Mouse (Mus musculus): ENCODE data around the gene Gapdhs. TPM values are rescaled to one million over a fixed set of nuclear protein-coding genes. Genes with fewer than 3 reads are reported as not detected.
"Not testable (repeated sequence)": the region's sequence is repeated elsewhere in the genome, so short reads cannot be mapped to it uniquely, and the experiment has no call there.

The Gapdhs gene
- polyA plus RNA-seq, 1 experiment from 2014 or later, result 0.88 TPM

DNA sequence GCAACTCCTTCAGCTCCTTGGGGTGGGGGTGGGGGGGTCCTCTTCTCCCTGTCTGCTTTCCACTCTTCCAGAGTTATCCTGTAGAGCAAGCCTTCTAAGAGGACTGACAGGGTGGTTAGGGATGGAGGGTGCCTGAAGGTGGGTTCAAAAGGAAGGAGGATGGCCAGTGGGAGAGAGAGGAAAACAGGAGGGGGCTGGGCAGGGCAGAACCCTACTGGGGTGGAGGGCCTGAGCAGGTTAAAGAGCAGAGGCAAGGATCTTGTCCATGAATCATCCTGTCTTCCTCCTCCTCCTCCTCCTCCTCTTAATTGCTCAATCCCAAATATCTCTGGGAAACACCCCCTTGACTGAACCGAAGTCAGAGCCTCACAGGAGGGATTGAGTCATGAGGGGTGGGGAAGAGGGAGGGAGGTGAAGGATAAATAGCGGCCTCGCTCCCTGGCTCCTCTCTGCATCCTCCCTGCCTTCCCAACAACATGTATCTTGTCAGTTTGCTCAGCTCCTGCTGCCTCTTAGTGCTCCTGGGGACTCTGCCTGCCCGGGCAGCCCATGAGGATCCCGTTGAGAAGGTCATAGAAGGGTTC lies 7.7 kb upstream of the Gapdhs start, which contains the start of gene Sbsn:
Sbsn (plus strand) TSS at position 386 of the 584 bp plus-strand sequence.
- H3K27me3 ChIP-seq (ENCODE audit: control insufficient read depth, insufficient read depth, low read length), result no peaks in the 10 kb centered on the region
- no peaks in the 10 kb centered on the region for H3K36me3 ChIP-seq (ENCODE audit: control insufficient read depth, insufficient read depth, low read length)
- no peak within 1 kb of the TSS for H3K27ac ChIP-seq (ENCODE audit: low read depth, low read length)
- DNase-seq (ENCODE audit: low spot score) (no peak), ATAC-seq (ENCODE audit: insufficient read depth, low FRiP score, low TSS enrichment) (no peak)
- no peaks in the 10 kb centered on the region for H3K4me1 ChIP-seq (ENCODE audit: control insufficient read depth, insufficient read depth, low read length)
- H3K4me3 ChIP-seq (ENCODE audit: low read depth, low read length), result no peak within 1 kb of the TSS
- 60% methylated on average over 5 of the region's 5 CpGs for WGBS
- no peak within 1 kb of the TSS for H3K4me2 ChIP-seq (ENCODE audit: low read depth)
- H3K9me3 ChIP-seq (ENCODE audit: control insufficient read depth, low read length), result no peaks in the 10 kb centered on the region
- H3K9ac ChIP-seq (ENCODE audit: low read length), result no peak within 1 kb of the TSS

DNA sequence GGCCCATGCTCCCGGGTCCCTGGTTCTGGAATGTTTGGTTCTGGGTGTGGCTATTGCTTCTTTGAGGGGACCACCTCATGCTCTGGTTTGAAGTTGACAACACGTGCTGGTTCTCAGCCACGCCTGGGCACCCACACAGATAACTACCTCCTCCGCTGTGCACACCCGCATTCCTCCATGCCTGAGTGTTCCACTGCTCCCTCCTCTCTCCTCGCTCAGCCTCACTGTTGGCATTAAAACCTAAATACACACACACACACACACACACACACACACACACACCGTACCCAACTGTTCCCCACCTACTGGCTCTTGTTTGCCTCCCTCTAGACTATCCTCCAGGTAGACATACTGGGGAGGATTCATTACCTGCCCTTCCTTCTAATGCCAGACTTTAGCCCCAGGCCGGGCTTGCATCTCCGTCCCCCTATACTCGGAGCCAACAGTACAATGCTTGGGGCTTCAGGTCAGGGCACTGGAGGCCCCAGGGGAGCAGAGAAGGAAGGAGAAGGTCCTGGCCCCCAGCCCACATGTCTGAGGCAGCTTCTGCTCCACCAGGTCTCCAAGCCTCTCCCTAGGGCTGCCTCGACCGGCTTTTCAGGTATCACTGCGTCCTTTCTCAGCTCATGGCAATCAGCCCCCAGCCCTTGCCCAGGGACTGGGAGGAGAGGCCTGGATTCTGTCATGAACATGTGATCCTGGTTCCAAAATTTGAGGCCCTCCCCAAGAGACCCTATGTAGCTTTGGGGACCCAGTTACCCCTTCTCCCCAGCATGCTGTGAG lies 6.5 kb upstream of the Gapdhs start:
- no peak overlapping the region for H3K4me2 ChIP-seq (ENCODE audit: low read depth)
- H3K27ac ChIP-seq (ENCODE audit: low read depth, low read length), result no peak overlapping the region
- H3K9ac ChIP-seq (ENCODE audit: low read length), result no peak overlapping the region
- no peaks in the 10 kb centered on the region for H3K36me3 ChIP-seq (ENCODE audit: control insufficient read depth, insufficient read depth, low read length)
- no peaks in the 10 kb centered on the region for H3K4me1 ChIP-seq (ENCODE audit: control insufficient read depth, insufficient read depth, low read length)
- no peak for ATAC-seq (ENCODE audit: insufficient read depth, low FRiP score, low TSS enrichment)
- DNase-seq (ENCODE audit: low spot score), result no peak
- no peak overlapping the region for H3K4me3 ChIP-seq (ENCODE audit: low read depth, low read length)
- WGBS, result 92% methylated on average over 13 of the region's 13 CpGs
- no peaks in the 10 kb centered on the region for H3K27me3 ChIP-seq (ENCODE audit: control insufficient read depth, insufficient read depth, low read length)
- no peaks in the 10 kb centered on the region for H3K9me3 ChIP-seq (ENCODE audit: control insufficient read depth, low read length)

DNA sequence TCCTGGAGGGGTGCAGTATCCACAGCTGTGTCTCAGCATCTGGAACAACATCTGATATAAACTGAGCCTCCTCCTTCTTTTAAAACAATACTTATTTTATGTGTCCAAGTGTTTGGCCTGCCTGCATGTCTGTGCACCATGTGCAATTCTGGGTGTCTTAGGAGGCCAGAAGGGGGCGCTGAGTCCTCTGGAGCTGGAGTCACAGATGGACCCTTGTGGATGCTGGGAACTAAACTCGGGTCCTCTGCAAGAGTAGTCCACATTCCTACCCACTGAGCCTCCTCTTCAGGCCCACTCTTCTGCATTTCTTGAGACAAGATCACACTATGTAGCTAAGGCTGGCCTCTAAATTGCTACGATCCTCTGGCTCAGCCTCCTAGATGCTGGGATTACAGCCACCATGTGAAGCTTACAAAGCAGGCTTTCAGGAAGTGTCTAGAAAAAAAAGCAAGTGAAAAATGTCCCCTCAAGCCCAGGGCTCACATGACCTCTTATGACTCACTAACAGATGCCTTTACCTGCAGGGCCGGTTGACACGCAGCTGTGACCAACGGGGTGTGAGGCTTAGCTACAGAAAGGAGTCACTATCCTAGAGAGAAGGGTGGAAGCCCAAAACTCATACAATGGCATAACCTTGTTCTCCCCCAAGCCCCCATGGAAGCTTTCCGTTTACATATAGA lies 4.2 kb upstream of the Gapdhs start:
- 84% methylated on average over 7 of the region's 7 CpGs for WGBS
- H3K9me3 ChIP-seq (ENCODE audit: control insufficient read depth, low read length), result no peaks in the 10 kb centered on the region
- no peak for DNase-seq (ENCODE audit: low spot score)

DNA sequence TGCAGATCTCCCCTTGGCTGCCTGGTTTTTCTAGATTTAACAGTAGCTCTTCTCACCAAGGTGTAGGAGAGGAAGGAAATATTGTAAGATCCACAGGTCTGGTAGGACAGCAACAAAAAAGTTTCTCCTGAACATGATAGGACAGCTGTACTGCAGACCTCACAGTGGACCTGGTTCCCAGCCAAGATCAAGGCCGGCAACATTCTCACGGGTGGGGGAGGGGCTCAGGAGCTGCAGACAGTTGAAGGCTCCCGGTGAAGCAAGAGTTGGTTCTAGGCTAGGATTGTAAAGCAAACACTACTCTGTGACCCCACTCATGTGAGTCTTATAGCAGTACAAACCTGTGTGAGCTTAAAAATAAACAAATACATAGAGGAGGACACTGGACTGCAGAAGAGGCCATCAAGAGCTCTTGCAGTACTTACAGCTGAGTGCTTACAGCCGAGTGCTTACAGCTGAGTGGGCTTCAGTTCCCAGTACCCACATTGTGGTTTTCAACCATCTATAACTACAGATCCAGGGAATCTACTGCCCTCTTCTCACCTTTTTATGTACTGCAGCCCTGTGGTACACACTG lies 629 bp upstream of the Gapdhs start:
- no peak overlapping the region for H3K27ac ChIP-seq (ENCODE audit: low read depth, low read length)
- no peaks in the 10 kb centered on the region for H3K4me1 ChIP-seq (ENCODE audit: control insufficient read depth, insufficient read depth, low read length)
- WGBS, result 53% methylated on average over 4 of the region's 4 CpGs
- DNase-seq (ENCODE audit: low spot score), result no peak
- no peak for ATAC-seq (ENCODE audit: insufficient read depth, low FRiP score, low TSS enrichment)
- H3K9ac ChIP-seq (ENCODE audit: low read length), result no peak overlapping the region
- H3K27me3 ChIP-seq (ENCODE audit: control insufficient read depth, insufficient read depth, low read length), result no peaks in the 10 kb centered on the region
- no peak overlapping the region for H3K4me3 ChIP-seq (ENCODE audit: low read depth, low read length)
- H3K9me3 ChIP-seq (ENCODE audit: control insufficient read depth, low read length), result no peaks in the 10 kb centered on the region
- no peaks in the 10 kb centered on the region for H3K36me3 ChIP-seq (ENCODE audit: control insufficient read depth, insufficient read depth, low read length)
- H3K4me2 ChIP-seq (ENCODE audit: low read depth), result no peak overlapping the region

More for the DNA sequence above, 4.2 kb upstream of the Gapdhs start:
- Histone ChIP-seq H3K4me3 (ENCODE audit: low read depth, low read length) (no peak overlapping the region), H3K36me3 (ENCODE audit: control insufficient read depth, insufficient read depth, low read length) (no peaks in the 10 kb centered on the region), H3K27ac (ENCODE audit: low read depth, low read length) (no peak overlapping the region), H3K9ac (ENCODE audit: low read length) (no peak overlapping the region), H3K27me3 (ENCODE audit: control insufficient read depth, insufficient read depth, low read length) (no peaks in the 10 kb centered on the region), H3K4me1 (ENCODE audit: control insufficient read depth, insufficient read depth, low read length) (no peaks in the 10 kb centered on the region), H3K4me2 (ENCODE audit: low read depth) (no peak overlapping the region)
- no peak for ATAC-seq (ENCODE audit: insufficient read depth, low FRiP score, low TSS enrichment)

DNA sequence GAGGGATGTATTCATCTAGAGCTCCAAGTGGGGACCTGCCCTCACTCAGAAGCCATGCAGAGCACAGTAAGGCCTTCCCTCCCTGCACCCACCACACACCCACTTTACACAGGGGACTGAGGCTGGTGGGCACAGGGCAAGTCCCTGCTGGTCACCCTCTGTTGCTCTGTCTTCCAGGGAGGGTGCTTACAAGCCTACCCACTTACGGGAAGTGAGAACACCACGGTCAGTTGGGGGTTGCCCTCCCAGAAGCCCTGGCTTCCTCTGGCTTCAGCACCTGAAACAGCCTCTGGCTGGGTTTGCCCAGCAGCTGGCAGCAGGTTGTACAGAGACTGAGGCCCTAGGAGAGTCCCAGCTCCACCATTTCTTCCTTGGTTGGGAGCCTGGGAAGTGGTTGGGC lies 911 bp downstream of the Gapdhs start:
- DNase-seq (ENCODE audit: low spot score); H3K4me1 ChIP-seq (ENCODE audit: control insufficient read depth, insufficient read depth, low read length); H3K9ac ChIP-seq (ENCODE audit: low read length); H3K4me2 ChIP-seq (ENCODE audit: low read depth); ATAC-seq (ENCODE audit: insufficient read depth, low FRiP score, low TSS enrichment); H3K36me3 ChIP-seq (ENCODE audit: control insufficient read depth, insufficient read depth, low read length); H3K27ac ChIP-seq (ENCODE audit: low read depth, low read length); H3K4me3 ChIP-seq (ENCODE audit: low read depth, low read length); H3K9me3 ChIP-seq (ENCODE audit: control insufficient read depth, low read length); H3K27me3 ChIP-seq (ENCODE audit: control insufficient read depth, insufficient read depth, low read length): not testable (repeated sequence)
- 86% methylated on average over 2 of the region's 2 CpGs for WGBS

DNA sequence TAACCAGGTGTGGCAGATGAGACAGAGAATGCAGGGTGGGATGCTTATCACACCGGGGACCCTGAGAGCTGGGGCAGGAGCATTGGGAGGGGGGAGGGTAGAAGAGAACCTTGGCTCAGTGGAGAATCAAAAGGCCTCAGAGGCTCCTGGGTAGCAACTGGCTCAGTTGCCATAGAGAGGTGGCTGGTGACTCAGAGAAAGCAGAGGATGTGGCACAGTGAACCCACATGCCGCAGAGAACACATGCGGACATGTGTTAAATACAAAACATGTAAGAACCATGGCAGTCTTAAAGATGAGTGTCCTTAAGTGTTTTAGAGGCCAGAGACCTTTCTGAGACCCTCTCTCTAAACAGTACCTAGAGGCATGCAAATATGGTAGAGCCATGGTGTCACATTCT lies 7.3 kb downstream of the Gapdhs start:
- no peak overlapping the region for H3K9ac ChIP-seq (ENCODE audit: low read length)
- no peak for ATAC-seq (ENCODE audit: insufficient read depth, low FRiP score, low TSS enrichment)
- H3K27ac ChIP-seq (ENCODE audit: low read depth, low read length), result no peak overlapping the region
- no peaks in the 10 kb centered on the region for H3K4me1 ChIP-seq (ENCODE audit: control insufficient read depth, insufficient read depth, low read length)
- H3K4me3 ChIP-seq (ENCODE audit: low read depth, low read length), result no peak overlapping the region
- no peaks in the 10 kb centered on the region for H3K27me3 ChIP-seq (ENCODE audit: control insufficient read depth, insufficient read depth, low read length)
- H3K9me3 ChIP-seq (ENCODE audit: control insufficient read depth, low read length), result no peaks in the 10 kb centered on the region
- H3K36me3 ChIP-seq (ENCODE audit: control insufficient read depth, insufficient read depth, low read length), result peaks cover 6% of the 10 kb centered on the region; the same call in 1 of the 2 replicates
- DNase-seq (ENCODE audit: low spot score), result no peak
- no peak overlapping the region for H3K4me2 ChIP-seq (ENCODE audit: low read depth)
- WGBS, result 86% methylated on average over 3 of the region's 3 CpGs

DNA sequence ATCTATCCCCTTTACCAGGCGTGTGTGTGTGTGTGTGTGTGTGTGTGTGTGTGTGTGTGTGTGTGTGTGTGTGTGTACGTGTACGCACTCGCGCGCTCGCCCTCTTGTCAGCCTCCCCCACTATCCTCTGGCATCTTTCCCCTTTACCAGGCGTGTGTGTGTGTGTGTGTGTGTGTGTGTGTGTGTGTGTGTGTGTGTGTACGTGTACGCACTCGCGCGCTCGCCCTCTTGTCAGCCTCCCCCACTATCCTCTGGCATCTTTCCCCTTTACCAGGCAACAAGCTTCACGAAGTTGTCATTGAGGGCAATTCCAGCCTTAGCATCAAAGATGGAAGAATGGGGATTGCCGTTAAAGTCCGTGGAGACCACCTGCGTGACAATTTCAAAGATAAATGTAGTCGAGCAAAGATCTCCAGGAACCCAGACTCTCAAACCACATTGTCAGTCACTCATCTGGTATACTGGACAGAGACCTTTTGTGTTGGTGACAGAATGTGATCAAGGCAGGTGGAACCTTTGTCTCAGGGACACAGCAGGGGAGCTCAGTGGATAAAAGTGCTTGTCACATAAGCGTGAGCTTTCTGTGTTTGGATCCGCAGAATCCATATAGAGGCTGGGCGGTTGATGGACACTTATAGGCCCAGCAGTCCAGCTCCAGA lies 13.3 kb downstream of the Gapdhs start:
- peak overlapping the region; percentile 87 for H3K4me3 ChIP-seq (ENCODE audit: low read depth, low read length)
- not testable (repeated sequence) for H3K9me3 ChIP-seq (ENCODE audit: control insufficient read depth, low read length); H3K27me3 ChIP-seq (ENCODE audit: control insufficient read depth, insufficient read depth, low read length); DNase-seq (ENCODE audit: low spot score); H3K36me3 ChIP-seq (ENCODE audit: control insufficient read depth, insufficient read depth, low read length); ATAC-seq (ENCODE audit: insufficient read depth, low FRiP score, low TSS enrichment)
- H3K27ac ChIP-seq (ENCODE audit: low read depth, low read length), result peak overlapping the region; percentile 77
- peaks cover 14% of the 10 kb centered on the region for H3K4me1 ChIP-seq (ENCODE audit: control insufficient read depth, insufficient read depth, low read length)
- H3K9ac ChIP-seq (ENCODE audit: low read length), result peak overlapping the region; percentile 80
- 32% methylated on average over 11 of the region's 22 CpGs for WGBS
- peak overlapping the region; percentile 60 for H3K4me2 ChIP-seq (ENCODE audit: low read depth)

DNA sequence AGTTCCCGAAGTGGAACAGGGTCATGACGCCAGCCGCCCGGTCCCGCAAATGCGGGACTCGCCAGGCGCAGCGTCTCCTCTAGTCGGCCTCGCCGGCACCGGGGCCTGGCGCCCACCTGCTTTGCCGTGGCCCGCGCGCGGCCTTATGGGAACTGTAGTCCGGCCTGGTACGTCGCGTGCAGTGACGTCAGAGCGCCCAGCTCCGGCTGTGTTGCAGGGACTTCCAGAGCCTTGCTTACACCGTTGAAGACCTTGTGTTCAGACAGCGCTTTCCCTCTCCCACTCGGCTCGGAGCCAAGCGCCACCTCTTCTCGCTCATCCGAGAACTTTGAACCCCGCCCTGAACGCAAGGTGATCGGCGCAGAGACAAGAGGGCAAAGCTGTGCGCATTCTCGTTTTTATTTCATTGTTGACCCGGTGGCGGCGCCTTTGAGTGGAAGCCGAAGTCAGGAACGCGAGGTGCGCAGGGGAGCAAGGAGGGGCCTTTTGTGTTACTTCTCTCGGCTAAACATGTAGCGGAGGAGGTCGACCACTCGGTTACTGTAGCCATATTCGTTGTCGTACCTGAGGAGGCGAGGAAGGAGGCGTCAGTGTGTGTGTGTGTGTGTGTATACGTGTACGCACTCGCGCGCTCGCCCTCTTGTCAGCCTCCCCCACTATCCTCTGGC lies 14.0 kb downstream of the Gapdhs start, which contains the start of gene Tmem147:
Tmem147 (minus strand) TSS at position 145 of the 668 bp plus-strand sequence.
- Histone ChIP-seq H3K27me3 (ENCODE audit: control insufficient read depth, insufficient read depth, low read length) (no peaks in the 10 kb centered on the region), H3K9me3 (ENCODE audit: control insufficient read depth, low read length) (no peaks in the 10 kb centered on the region), H3K9ac (ENCODE audit: low read length) (peak within 1 kb of the TSS; percentile 80), H3K36me3 (ENCODE audit: control insufficient read depth, insufficient read depth, low read length) (no peaks in the 10 kb centered on the region; the same call in 1 of the 2 replicates), H3K27ac (ENCODE audit: low read depth, low read length) (peak within 1 kb of the TSS; percentile 77), H3K4me3 (ENCODE audit: low read depth, low read length) (peak within 1 kb of the TSS; percentile 87), H3K4me1 (ENCODE audit: control insufficient read depth, insufficient read depth, low read length) (peaks cover 14% of the 10 kb centered on the region), H3K4me2 (ENCODE audit: low read depth) (peak within 1 kb of the TSS; percentile 60)
- WGBS, result under 1% methylated on average over 60 of the region's 60 CpGs
- DNase-seq (ENCODE audit: low spot score) (peak; percentile 95), ATAC-seq (ENCODE audit: insufficient read depth, low FRiP score, low TSS enrichment) (peak; percentile 98)
